Mouse (Mus musculus): Measurements from ENCODE around the gene Gosr2.

The Gosr2 gene

DNA sequence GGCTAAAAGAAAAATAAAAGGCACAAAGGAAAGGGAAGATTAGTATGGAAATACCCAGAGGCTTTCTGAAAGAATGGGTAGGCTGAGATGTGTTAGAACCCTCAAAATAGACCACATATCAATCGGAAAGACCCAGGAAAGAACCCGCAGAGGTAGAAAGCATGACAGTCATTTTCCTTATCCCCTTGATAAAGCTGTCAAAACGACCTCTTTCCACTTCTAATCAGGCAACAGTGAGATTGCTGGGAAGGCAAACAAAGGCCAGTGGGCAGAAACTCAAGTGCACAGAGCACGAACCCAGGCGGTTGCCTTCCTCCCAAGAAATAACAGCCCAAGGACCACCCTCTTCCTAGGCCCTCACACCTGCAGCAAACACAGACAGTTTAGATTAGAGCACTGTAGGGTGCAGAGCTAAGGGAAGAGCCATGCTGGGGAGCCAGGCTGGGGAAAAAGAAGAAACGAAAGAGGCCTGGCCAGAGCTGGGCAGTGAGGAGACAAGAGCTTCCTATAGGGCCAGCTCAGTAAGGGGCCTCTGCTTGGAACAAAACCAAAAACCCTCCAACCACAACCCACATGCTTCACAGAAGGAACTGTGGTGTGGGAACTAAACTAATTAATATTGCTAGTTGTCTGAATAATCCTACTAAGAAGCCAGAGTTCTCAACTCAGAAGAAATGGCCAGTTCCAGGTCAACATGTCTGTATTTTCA lies 9.3 kb downstream of the Gosr2 start:
- DNase-seq, result no peak

DNA sequence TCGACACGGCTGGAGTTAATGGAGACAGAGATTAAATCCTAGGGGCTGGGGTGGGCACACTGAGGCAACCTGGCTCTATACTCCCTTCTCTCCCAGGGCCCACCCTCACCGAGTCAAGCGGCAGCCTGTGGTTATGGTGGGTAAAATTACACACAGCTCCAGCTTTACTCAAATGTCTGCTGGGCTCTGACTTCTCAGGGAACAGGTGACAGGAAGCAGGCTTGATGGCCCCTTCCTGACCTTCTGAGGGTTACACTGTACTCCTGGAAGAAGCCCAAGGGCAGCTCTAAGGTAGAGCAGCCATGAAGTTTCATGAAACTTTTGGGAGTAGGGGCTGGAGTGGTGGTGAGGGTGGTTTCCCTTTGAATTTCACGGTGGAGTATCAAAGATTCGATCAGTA lies 11.0 kb downstream of the Gosr2 start:
- no peak for DNase-seq

DNA sequence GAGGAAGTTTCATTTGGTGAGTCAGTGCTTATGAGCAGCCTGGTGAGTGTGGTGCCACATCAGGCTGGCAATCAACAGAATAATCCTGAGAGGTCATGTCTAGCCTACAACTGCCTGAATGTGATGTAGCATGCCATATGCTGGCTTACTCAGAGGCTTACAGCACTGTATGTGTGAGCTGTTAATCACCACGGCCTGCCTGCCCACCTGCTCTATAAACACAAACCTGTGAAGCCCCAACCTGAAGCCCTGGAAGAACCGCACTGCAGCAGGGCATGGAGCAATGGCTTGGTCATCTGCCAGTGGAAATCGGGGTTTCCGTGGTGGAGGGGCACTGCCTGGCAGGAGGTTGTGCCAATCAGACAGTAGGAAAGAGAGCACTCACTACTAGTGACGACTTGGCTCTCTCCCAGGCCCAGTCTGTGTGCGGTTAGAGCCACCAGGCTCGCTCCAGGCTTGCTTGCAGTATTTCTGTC lies 12.4 kb downstream of the Gosr2 start:
- no peak for DNase-seq

DNA sequence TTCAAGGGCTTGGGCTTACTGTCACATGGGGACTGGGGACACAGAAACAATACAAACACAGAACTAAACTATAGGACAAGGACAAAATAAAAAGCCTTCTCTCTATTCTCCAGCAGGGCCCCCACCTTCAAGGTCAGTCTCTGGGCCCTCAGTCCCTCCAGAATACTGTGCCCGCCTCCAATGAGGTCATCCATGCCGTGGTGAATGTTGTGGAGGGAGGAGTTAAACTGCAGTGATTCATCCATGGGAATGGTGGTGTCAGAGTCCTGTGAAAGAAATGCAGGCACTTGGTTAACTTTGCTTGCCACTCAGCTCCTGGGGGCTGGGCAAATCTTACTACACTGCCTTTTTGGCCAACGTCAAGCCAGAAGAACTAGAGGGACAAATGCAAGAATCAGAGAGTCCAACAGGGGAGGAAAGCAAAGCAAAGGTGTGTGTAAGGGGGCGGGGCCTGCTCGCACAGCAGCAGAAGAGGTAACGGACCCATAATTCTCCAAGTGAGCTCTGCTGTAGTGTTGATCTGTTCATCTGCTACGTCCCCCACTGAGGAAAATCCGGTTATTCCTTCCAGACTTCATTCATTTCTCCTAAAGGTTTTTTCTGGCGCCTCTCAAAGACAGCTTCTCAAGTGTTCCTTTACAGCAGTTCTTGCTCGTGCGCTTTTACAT lies 13.9 kb downstream of the Gosr2 start:
- no peak for DNase-seq

DNA sequence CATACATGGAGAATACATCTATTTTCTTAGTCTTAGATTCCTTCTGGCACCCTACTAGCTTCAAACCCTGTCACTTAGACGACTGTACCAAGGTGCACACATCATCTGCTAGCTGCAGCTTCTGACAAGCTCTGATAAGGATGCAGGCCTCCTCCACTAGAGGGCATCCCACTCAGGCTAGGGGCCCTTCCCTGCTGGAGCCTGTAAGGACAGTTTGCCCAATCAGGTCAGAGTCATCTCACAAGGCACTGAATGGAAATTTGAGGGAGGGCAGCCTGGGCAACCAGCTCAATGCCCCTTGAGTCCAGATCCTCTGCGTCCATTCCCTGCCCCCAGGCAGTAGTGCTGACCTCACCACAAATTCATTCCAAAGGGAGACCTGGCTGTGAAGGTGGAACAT lies 20.7 kb downstream of the Gosr2 start:
- DNase-seq, result peak; percentile 55 to 75

DNA sequence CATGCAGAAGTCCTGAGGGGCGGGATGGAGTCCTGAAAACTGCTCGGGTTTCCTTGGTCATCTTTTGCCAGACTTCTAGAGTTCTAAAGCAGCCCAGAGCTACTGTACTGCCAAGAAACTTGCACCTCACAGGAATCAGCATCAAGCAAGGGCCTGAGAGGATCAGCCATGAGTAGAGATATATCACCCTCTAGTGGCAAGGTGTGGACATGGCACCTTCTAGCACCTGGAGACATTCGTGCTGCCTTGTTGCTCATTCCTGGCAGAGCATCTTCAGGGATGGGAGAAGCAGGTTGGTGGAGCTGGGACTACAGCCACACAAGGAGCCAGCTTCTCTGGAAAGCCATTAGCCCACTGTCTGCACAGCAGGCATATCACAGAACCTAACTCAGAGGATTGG lies 22.1 kb downstream of the Gosr2 start:
- peak; percentile 49 to 67 for DNase-seq

DNA sequence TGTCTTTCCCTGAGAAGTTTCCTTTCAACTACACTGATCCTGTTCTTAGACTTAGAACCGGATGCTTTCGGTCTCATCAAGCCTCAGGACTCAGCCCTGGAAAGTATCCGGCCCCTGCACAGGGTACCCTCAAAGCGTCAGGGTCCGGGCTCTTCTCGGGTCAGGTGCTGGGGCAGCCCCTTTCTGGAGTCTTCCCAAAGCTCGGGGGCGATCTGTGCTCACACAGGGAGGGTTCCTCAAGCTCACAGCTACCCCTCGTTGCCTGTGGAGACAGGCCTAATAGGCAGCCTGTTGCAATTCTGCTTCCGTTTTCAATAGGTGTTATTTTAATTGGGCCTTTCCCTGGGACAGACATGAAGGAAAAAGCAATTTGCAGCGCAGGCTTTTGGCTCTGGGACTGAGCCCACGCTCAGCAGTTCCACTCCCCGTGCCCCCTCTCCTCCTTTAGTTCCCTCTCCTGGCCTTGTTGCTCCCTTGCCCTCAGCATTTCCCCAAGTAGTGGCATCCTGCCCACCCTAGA lies 30.7 kb downstream of the Gosr2 start:
- DNase-seq, result no peak

DNA sequence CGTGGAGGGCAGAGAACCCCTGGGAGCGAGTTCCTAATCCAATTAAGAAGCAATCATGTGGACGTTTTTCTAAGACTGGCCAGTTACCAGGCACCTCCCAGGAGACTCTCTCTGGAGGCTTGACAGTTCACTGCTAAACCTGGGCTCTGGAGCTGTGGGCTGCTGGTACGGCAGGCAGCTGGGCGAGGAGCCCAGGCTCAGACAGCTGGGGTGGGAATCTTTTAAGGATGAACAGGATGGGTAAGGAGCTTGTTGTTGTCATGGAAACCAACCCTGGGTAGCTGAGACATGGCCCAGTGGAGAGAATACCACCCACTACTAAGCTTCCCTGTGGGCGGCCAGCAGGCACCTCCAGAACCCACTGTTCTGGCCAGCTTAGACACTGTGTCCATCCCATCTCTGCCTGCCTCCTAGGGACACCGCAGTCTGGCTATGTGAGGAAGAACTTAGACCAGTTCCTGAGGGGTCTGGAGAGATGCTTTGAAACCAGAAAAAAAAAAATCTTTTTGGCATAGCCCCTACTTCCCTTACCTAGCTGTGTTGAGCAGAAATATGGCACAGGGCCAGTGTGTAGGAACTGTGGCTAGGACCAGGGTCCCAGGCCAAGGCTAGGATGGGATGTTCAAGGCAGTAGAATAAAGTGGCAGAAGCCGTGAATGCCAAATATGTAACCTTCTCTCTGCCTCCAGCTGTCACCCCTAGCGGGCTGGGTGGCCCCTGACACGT lies 31.4 kb downstream of the Gosr2 start:
- DNase-seq, result no peak

DNA sequence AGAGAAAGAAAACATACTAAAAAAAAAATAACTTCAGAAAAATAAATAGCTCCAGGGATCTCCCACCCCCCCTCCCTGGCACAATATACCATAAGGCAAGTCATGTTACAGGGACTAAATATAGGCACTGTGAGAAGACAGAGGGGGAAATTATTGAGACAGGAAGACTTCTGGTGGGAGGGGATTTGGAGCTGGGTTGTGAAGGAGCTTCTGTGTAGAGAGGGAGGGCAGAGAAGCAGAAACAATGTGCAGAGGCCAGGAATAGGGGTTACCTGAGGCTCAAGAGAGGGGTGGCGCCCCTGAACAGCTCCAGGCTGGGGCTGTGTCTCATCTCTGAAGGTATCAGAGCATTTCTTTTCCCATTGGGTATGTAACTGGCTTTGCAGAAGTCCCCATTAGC lies 32.0 kb downstream of the Gosr2 start:
- no peak for DNase-seq

DNA sequence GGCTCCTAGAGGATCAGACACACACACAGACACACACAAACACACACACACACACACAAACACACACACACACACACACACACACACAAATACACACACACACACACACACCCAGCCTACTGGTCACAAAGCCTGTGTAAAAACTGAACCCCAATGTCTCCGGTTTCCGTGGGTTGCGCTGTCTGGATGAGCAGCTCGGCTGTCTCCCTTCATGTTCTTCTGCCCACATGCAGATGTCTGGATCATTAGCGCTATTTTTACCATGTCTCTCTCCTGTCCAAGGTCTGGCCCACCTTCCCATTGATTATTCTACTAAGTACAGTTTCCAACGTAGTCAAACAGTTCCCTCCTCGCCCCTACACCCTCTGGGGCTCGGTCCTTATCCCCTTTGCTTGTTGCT lies 34.6 kb downstream of the Gosr2 start:
- DNase-seq, result no peak

DNA sequence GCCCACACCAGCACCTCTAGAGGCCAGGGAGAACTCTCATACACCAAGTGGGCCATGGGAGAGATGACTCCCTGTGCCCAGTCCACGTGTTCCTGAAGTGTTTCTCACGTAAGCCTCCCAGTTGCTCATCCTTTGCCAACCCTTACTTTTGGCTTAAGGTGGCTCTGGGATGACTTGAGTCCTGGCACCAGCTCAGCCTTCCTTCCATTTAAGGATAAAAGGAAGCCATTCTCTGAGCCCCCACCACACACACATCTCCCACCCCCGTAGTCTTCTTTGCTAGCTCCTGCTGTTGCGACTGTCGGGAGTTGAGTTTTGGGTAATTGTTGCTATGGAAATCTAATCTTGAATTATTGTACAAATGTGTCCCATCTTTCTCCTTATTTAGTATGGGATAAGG lies 35.2 kb downstream of the Gosr2 start:
- no peak for DNase-seq

DNA sequence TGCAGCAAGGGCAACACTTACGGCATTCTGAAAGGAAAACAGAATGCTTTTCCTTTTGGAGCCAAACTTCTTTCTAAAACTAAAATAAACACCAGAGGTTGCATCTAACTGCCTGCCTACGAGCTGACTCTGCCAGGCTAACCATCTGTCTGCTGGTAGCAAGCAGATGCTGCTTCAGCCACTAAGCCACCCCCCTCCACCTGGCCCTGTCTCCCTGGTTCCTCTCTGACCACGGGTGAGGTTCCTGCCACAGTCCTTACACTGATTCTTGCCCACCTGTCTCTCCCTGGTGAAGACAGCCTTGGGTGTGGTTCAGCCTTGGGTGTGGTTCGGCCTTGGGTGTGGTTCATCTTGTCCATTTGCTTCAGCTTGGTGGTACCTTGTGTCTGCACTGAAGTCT lies 35.8 kb downstream of the Gosr2 start:
- DNase-seq, result no peak

DNA sequence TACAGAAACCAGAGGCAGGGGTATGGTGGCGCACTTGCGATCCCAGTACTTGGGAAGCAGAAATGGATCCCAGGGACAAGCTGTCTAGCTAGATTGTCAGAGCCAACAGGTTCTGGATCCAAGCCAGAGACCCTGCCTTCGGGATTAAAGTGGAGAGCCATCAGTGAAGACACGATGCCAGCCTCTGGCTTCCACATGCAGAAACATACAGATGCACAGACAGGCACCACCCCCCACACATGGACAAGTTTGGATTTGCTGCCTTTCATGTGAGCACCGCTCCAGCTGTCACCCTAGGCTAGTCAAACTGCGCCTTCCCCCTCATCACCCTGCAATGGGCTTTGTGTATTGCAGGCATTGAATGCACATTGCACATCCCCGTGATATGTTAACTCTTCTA lies 39.5 kb downstream of the Gosr2 start:
- no peak for DNase-seq

DNA sequence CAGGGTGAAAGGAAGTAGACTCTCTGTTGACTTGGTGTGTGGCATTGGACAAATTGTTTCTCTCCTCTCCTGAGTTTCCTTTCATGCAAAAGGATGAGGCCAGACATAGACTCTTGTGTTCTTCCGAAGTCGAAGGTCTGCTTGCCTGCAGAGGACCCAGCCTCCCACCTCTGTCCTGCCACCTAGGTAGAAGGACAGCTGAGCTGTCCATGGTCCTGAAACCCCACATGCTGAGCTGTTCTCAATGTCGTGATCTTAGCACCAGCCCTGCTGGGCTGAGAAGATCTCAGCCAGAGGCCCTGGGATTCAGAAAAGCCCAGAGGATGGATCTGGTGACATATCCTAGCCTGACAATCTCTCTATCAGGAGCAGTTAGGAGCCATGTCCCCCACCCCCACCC lies 41.2 kb downstream of the Gosr2 start:
- DNase-seq, result peak; percentile 11 to 37

DNA sequence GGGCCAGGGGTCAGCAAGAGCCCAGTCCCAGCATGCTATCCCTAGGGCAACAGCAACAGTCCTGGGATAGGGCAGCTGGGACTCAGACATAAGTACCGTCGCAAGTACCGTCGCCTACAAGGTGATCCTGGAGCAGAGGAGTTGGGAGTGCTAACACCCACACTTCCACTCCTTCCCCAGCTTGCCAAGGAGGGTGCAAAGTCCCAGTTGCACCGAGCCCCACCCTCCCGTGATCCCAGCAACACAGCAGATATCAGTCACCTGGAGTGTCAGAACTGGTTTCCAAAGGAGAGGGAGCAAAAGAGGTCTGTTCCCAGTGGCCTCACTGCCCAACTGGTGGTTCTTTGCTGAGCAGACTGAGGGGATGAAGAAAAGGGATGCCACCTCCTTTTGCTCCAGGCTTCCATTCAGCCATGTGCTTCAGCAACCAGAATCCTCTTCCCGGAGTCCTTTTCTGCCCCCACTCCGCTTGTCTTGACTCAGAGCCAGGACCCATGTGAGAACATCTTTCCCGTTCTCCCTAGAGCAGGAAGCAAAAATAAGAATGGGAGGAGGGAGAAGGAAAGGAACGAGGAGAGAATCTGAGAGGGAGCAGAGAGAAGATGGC lies 44.2 kb downstream of the Gosr2 start:
- DNase-seq, result no peak

DNA sequence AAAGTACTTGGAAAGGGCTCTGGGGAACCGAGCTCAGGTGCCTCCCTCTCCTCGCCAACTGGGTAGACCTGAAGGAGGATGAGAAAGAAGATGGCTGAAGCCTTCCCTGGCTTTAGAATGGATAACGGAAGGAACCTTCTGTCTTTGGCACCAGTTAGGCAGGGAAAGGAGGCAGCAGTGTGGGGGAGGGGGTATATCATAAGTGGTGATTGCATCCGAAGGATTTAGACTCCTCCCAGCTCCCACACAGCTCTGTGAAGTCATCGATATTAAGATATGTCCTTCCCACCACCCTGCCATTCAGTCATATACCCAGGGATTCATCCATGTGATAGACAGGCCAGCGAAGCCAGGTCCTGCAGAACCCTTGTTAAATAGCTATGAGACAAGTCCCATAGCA lies 46.3 kb downstream of the Gosr2 start:
- DNase-seq, result no peak

DNA sequence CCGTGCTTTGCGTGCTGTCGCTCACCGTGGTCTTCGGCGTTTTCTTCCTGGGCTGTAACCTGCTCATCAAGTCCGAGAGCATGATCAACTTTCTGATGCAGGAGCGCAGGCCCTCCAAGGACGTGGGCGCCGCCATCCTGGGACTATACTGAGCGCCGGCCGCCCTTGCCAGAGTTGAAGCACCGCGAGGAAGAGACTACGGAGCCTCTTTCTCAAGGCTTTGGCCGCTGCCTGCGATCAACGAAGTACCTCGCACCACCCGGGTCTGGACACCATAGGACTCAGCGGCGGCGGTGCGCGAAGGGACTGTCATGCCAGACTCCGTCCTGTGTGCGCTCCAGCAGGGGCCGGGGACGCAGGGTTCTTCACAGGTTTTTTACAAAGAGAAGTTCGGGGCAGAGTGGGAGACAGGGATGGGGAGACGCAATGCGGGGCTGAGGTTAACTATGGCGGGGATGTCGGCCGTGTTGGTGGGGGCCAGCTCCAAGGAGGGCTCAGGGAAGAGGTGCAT lies 47.7 kb downstream of the Gosr2 start:
- DNase-seq, result no peak

DNA sequence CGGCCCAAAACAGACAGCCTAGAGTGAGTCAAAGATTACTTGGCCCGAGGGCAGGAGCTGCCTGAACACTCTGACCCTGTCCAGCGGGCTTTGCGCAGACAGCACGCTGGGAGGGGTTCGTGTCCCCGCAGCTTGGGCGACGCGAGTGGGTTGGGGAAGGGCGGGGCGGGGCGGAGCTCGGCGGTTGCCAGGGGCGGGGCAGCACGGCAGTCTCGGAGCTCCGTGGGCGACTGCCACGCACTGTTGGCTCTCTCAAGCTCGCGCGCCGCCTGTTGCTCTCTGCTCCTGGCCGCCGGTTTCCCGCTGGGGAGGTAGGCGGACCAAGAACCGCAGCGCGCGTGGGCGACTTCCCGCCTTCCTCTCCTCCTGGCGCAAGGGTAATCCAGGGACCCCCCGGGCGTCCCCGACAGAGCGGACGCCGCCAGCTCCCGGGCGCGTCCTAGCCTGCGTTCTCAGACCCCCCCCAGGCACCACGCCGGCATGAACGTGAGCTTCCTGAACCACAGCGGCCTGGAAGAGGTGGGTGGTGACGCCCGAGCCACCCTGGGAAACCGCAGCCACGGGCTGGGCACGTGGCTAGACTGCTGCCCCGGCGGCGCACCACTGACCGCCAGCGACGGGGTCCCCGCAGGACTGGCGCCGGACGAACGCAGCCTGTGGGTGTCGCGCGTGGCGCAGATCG lies 48.3 kb downstream of the Gosr2 start, which contains the start of gene Rprml:
Gene Rprml (plus strand): TSS at position 270 of the 682 bp plus-strand sequence.
- DNase-seq, result no peak

DNA sequence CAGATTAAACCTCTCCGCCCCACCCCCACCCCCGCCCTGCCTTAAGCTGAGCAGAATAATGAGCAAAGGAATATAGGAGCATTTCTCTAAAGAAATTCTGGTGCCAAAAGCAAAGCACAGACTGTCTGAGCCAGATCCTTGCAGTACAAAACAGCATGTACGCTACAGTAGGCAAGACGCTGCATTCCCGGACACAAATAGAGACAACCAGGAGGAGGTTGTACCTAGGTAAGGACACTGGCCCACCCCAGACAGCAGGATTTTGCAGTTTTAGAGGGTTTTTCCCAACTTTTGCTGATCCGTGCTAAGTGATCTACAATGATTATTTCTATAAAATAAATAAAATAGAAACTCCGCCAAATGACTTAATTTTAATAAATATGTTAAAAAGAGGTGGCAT lies 49.0 kb downstream of the Gosr2 start:
- no peak for DNase-seq

DNA sequence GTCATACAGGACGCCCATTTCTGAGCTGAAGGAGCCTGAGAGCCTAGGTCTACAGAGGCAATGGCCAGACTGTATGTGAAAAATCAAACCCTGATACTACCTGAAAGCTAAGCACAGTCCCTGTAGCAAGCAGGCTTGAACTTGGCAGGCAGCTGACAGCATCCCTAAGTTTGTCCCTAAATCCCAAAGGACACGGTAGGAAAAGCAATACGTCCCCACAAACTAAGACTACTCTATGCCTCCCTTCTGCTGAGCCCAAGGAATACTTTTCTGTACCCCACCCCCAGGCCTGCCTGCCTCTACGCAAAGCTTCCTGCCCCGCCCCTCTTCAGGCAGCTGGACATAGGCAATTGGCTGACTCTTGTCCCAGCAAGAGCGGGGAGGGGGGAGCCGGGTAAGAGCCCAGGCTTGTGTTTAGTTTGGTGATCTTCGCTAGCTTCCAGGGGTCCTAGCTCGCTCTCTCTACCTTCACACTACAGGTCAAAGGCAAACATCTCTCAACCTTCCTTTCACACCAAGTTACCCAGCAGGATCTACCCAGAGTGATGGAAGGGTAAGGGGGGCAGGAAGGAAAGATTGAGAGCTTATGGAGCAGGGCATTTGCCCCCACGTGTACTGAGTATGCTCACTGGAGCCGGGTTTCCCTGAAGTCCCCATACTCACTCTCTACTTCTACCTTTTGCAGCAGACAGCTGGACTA lies 49.6 kb downstream of the Gosr2 start:
- DNase-seq, result no peak

DNA sequence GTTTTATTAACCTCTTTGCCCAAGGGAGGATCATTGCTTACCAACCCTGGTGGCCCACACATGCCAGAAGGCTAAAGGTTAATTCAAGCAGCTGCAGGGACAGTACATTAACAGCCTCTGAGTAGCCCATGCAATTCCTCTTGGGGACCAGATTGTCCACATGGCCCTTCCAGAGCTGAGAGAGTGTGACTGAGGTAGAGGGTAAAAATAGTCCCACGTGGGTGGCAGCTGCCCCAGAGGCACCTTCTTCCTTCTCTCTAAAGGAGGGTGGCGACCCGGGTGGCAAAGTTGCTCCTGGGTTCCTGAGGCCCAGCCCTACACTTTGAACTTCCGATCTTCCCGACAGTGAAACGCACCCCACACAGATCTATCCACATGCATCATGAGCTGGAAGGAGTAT lies 51.4 kb downstream of the Gosr2 start:
- DNase-seq, result no peak

DNA sequence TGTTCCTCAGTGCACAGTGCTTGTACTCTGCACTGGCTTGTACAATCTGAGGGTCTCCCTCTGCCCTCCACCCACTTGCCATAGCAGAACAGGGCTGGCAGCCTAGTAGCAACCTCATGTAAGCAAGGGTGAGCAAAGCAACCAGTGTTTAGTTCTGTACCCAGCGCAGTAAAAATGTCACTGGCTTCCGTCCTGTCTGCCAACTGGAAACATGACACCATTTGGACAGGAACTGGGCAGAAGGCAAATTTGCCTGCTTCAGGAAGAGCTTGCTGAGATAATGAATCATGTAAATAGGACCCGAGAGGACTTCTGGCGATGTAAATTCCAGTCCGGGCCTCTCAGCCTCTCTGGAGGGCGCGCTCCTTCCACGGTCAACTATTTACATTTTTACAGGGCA lies 52.0 kb downstream of the Gosr2 start:
- DNase-seq, result no peak

Data from kidney, adult 8-10 months (tissue).